In the genomic region with DNA sequence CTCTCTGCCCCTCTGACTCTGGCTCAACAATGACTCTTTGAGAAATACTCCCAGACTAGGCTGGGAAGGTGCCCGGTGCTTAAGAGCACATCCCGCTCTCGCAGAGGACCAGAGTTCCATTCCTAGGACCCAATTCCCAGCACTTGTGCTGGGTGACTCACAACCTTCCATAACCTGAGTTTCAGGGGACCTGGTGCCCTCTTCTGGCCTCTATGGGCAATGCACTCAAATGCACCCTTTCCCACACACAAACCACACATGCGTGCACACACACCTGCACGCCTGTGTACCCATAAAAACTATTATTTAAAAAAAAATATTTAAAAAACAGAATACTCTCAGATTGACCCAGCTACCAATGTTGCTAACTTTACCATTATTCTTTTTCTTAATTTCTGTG, we compare ENCODE assay signal across 21 mouse cellular contexts.
DNase-seq lines count a peak whose midpoint lies in the region; ATAC-seq and TF ChIP-seq lines count a peak whose summit lies in the region.
"Had no signal": no experiment of that assay in that cellular context is flagged by ENCODE, and none has a peak within 500 bp of the region (broad histone marks: within the 10 kb centered on the region; RNA-seq: fewer than 3 reads in every experiment).

No protein-coding gene starts in this region.

- 95% methylated on average over 5 of the region's 5 CpGs for WGBS in heart, adult 2 months
- 95% methylated on average over 5 of the region's 5 CpGs for WGBS in lung, adult 2 months

- no peaks in the 10 kb centered on the region for H3K27me3 ChIP-seq in heart, adult 2 months (ENCODE audit: control insufficient read depth, insufficient read depth, low read length)
- no peaks in the 10 kb centered on the region for H3K27me3 ChIP-seq in splenic B cell, adult 2 months (ENCODE audit: control insufficient read depth, insufficient read depth, low read length, poor library complexity, severe bottlenecking)
- H3K27me3 ChIP-seq: midbrain, embryonic 12.5 days; stomach, embryonic 15.5 days had no signal

- peak; percentile 33 for TF ChIP-seq CTCF in heart, adult 2 months (IDR thresholded peaks at IDR 0.05)
- 0 out of 2 replicates have a peak, but pooled peaks have one; percentile 13 for TF ChIP-seq CTCF in lung, adult 2 months (IDR thresholded peaks at IDR 0.05; ENCODE audit: insufficient read depth, low read length)

- no peak for TF ChIP-seq POLR2A in heart, adult 2 months (IDR thresholded peaks at IDR 0.05; ENCODE audit: insufficient read depth, low read depth, low read length)
- no peak for TF ChIP-seq POLR2A in lung, adult 2 months (IDR thresholded peaks at IDR 0.05; ENCODE audit: borderline replicate concordance, extremely low read depth, low read depth, low read length)

- ATAC-seq in granulocyte monocyte progenitor cell, adult 5-6 weeks (replicated peaks; ENCODE audit: poor library complexity, severe bottlenecking), result no peak
- ATAC-seq: forebrain, embryonic 14.5 days had no signal

- intact Hi-C loops in heart, adult 2 months (cut with DNase I), result no loop called here
- intact Hi-C loops in heart, postnatal 14 days (cut with DNase I), result no loop called here

- H3K36me3 ChIP-seq in heart, adult 2 months (ENCODE audit: control insufficient read depth, insufficient read depth, low read length), result no peaks in the 10 kb centered on the region
- peaks cover 33% of the 10 kb centered on the region for H3K36me3 ChIP-seq in splenic B cell, adult 2 months (ENCODE audit: control insufficient read depth, insufficient read depth, low read length, poor library complexity, severe bottlenecking)
- H3K36me3 ChIP-seq: G1E; kidney, embryonic 15.5 days; limb, embryonic 12.5 days; midbrain, embryonic 12.5 days; stomach, embryonic 15.5 days had no signal

- H3K4me3 ChIP-seq in heart, adult 2 months, result no peak overlapping the region
- H3K4me3 ChIP-seq in lung, adult 2 months (replicated peaks; ENCODE audit: extremely low read depth, low read depth, low read length), result no peak overlapping the region
- H3K4me3 ChIP-seq: erythroblast, embryonic 14.5 days; kidney, embryonic 15.5 days; limb, embryonic 12.5 days; midbrain, embryonic 12.5 days; stomach, embryonic 15.5 days had no signal

- H3K4me1 ChIP-seq in heart, adult 2 months (ENCODE audit: control insufficient read depth, insufficient read depth, low read length), result no peaks in the 10 kb centered on the region
- H3K4me1 ChIP-seq in lung, adult 2 months (ENCODE audit: control insufficient read depth, insufficient read depth, low read length), result no peaks in the 10 kb centered on the region
- H3K4me1 ChIP-seq: kidney, embryonic 15.5 days; midbrain, embryonic 12.5 days; stomach, embryonic 15.5 days had no signal

- no peak for DNase-seq in heart, adult 2 months
- no peak for DNase-seq in heart, postnatal 14 days
- DNase-seq in lung, adult 2 months, result no peak
- no peak for DNase-seq in lung, postnatal 36 days
- DNase-seq in ES-CJ7 (ENCODE audit: low read depth, low spot score), result peak; percentile 10
- DNase-seq in splenic B cell, adult 2 months (ENCODE audit: low read depth, low spot score), result peak; percentile 37
- no peak for DNase-seq in left cerebral cortex, adult 8-10 months (ENCODE audit: low spot score in 2 of 2)
- DNase-seq: adrenal gland, adult 2 months; cerebellum, adult 18-20 months; cerebellum, postnatal 36 days; heart, adult 11 months; thymus, postnatal 14 days had no signal

- no peaks in the 10 kb centered on the region for H3K79me2 ChIP-seq in heart, adult 2 months (replicated peaks; ENCODE audit: control insufficient read depth, insufficient read depth, low read length)

- H3K9ac ChIP-seq in heart, adult 2 months (ENCODE audit: low read depth, low read length), result no peak overlapping the region
- H3K9ac ChIP-seq: kidney, embryonic 15.5 days; limb, embryonic 12.5 days; midbrain, embryonic 12.5 days; stomach, embryonic 15.5 days had no signal

- H3K27ac ChIP-seq in heart, adult 2 months, result no peak overlapping the region
- H3K27ac ChIP-seq: kidney, embryonic 15.5 days; limb, embryonic 12.5 days; macrophage; midbrain, embryonic 12.5 days; stomach, embryonic 15.5 days had no signal

- no peak for TF ChIP-seq EP300 in heart, adult 2 months (IDR thresholded peaks at IDR 0.05; ENCODE audit: insufficient read depth, low read depth, low read length)

Comparison
In these comparisons a context has a peak if more than half of its experiments do, and no peak if none do; other contexts are left out.
1. DNase-seq: peak in ES-CJ7 (single experiment) and splenic B cell, adult 2 months (single experiment); none in heart, adult 2 months (0 of 2), heart, postnatal 14 days (0 of 2), lung, adult 2 months (single experiment), lung, postnatal 36 days (single experiment) and left cerebral cortex, adult 8-10 months (0 of 2).